Mouse (Mus musculus) forebrain, embryonic 16.5 days (tissue): Measurements from ENCODE around the gene Ccdc157. TPM values are rescaled to one million over a fixed set of nuclear protein-coding genes. Genes with fewer than 3 reads are reported as not detected.

Source experiments
- ATAC-seq: fragments of 200-750 bp; cut with Nextera tagmentation; 2 replicates; pipeline ENCODE4 v1.8.0; 2017; ENCODE audit warnings: mild to moderate bottlenecking, moderate library complexity
- H3K27ac ChIP-seq: fragments of 300-500 bp; sonication (generic); 2 replicates; pipeline ENCODE4 v1.5.1; 2014; ENCODE audit warnings: low read length, control low read depth
- H3K27me3 ChIP-seq: fragments of 300-500 bp; sonication (generic); replicated peaks from 2 replicates; pipeline ENCODE4 v1.6.1; 2014; ENCODE audit warnings: low read length; ENCODE audit not compliant: control insufficient read depth, insufficient read depth
- H3K36me3 ChIP-seq: fragments of 300-500 bp; sonication (generic); 2 replicates; pipeline ENCODE4 v1.6.1; 2014; ENCODE audit not compliant: control insufficient read depth, insufficient read depth
- H3K4me1 ChIP-seq: fragments of 300-500 bp; sonication (generic); replicated peaks from 2 replicates; pipeline ENCODE4 v1.6.1; 2014; ENCODE audit warnings: low read length; ENCODE audit not compliant: control insufficient read depth, insufficient read depth
- H3K4me2 ChIP-seq: fragments of 300-500 bp; sonication (generic); 2 replicates; pipeline ENCODE4 v1.6.1; 2014; ENCODE audit warnings: mild to moderate bottlenecking, low read length, control low read depth
- H3K4me3 ChIP-seq: fragments of 300-500 bp; sonication (generic); replicated peaks from 2 replicates; pipeline ENCODE4 v1.5.1; 2014; ENCODE audit warnings: mild to moderate bottlenecking, low read length, control low read depth
- H3K9ac ChIP-seq: fragments of 300-500 bp; sonication (generic); replicated peaks from 2 replicates; pipeline ENCODE4 v1.6.1; 2014; ENCODE audit warnings: low read depth, low read length, control low read depth
- H3K9me3 ChIP-seq: fragments of 300-500 bp; sonication (generic); 2 replicates; pipeline ENCODE4 v1.6.1; 2016; ENCODE audit warnings: low read length; ENCODE audit not compliant: control insufficient read depth
- WGBS: fragments of 180-500 bp; shearing (Covaris S2); extraction: QIAGEN DNeasy Blood & Tissue Kit; methylation state at CpG from one replicate; pipeline ENCODE4 v1.1.7; 2014; 5-methylcytosine and 5-hydroxymethylcytosine counted together
- polyA plus RNA-seq: library from polyadenylated mRNA; unstranded; fragments of >200 nt; fragmentation: Nextera tagmentation; extraction: Ambion mirVana; gene quantifications from 2 replicates; pipeline ENCODE4 v1.2.1, GENCODE M21; 2015

Ccdc157 gene
- polyA plus RNA-seq, 1 experiment from 2014 or later: 8.0 TPM

DNA sequence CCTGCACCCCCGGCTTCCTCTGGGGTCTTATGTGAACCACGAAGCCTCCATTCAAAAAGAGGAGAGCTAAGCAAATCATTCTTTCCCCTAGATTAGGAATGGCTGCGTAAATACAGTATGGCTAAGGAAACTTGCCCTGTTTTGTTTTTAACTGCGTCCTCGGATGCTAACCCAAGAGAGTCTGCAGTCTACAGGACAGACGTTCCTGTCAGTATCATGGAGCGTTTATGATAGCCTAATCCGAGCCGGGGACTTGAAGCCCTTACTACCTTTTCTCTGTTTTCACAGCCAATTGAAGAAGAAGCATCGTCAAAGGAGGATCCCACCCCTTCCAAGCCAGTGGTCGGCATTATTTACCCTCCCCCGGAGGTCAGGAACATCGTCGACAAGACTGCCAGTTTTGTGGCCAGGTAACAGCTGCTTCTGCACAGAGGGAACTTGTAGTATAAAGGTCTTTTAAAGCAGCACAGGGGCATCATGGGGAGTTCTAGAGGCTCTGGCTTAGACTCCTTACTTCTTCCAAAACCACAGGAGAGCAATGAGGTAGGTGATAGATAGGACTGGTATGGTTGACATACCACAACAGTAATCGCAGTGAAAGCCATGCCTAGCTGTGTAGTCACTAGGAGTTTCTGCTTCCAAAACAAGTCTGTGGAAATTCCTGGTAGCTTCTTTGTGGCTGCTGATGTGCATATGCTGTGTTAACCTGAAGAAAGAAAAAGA is 826 bp upstream of the Ccdc157 start:
- WGBS: 8% methylated on average over 15 of the region's 15 CpGs
- Histone ChIP-seq H3K4me1 (peaks cover 39% of the 10 kb centered on the region), H3K27me3 (no peaks in the 10 kb centered on the region), H3K36me3 (peaks cover 7% of the 10 kb centered on the region), H3K27ac (peak overlapping the region; percentile 88), H3K4me3 (peak overlapping the region; percentile 93), H3K4me2 (peak overlapping the region; percentile 86), H3K9ac (peak overlapping the region; percentile 90), H3K9me3 (no peaks in the 10 kb centered on the region)
- ATAC-seq: no peak

GRCm38 (mm10) chr11:4158676-4159075 is 1.4 kb downstream of the Ccdc157 start:
- Histone ChIP-seq H3K27ac (no peak overlapping the region), H3K9me3 (no peaks in the 10 kb centered on the region), H3K27me3 (no peaks in the 10 kb centered on the region), H3K4me3 (no peak overlapping the region), H3K36me3 (no peaks in the 10 kb centered on the region; the same call in 1 of the 2 replicates), H3K4me2 (no peak overlapping the region), H3K4me1 (peaks cover 32% of the 10 kb centered on the region), H3K9ac (no peak overlapping the region)
- ATAC-seq: no peak
- WGBS: 78% methylated on average over 3 of the region's 3 CpGs

DNA sequence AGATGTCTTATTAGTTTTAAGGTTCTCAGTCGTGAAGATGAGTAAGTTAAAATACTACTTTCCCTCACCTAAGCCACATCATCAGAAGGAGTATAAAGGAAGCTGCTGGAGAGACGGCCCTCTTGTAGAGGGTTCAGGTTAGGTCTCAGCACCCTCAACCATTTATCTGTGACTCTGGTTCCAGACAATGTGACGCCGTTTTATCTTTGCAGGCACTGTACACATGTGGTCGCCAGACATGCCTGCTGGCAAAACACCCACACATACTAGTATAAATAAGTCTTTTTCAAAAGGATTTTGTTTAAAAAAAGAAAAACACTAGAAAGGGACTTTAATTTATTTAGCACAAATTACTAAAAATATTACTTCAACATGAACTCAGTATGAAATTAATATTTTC is 4.5 kb downstream of the Ccdc157 start:
- H3K4me3 ChIP-seq: no peak overlapping the region
- H3K36me3 ChIP-seq: no peaks in the 10 kb centered on the region
- peaks cover 6% of the 10 kb centered on the region; the same call in 1 of the 2 replicates for H3K4me1 ChIP-seq
- WGBS: 83% methylated on average over 5 of the region's 5 CpGs
- H3K9me3 ChIP-seq: no peaks in the 10 kb centered on the region
- no peaks in the 10 kb centered on the region for H3K27me3 ChIP-seq
- no peak overlapping the region for H3K9ac ChIP-seq
- no peak overlapping the region for H3K4me2 ChIP-seq
- no peak overlapping the region for H3K27ac ChIP-seq
- no peak for ATAC-seq

- 93% methylated on average over 7 of the region's 7 CpGs for WGBS
- no peaks in the 10 kb centered on the region for H3K27me3 ChIP-seq
Measured at GRCm38 (mm10) chr11:4153694-4154093, 6.4 kb downstream of the Ccdc157 start.

DNA sequence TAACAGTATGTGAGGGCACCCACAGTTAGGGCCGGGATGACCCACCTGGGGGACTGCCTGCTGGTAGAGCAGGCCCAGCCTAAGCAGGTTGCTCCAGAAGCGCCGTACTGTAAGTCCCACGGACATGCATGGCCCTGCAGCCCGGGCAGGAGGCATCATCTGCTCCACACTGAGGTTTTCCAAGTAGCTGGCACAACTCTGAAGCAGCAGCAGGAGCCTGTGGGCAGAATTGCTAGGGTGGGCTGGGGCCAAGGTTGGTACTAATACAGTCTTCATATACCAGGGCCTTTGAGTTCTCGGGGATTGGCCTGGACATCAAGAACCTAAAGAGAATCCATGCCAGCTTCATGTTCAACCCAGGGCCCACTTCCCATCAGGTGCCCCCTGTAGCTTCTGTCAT is 10.2 kb downstream of the Ccdc157 start:
- no peaks in the 10 kb centered on the region for H3K4me1 ChIP-seq
- 85% methylated on average over 6 of the region's 6 CpGs for WGBS
- ATAC-seq: no peak
- H3K27ac ChIP-seq: no peak overlapping the region
- no peaks in the 10 kb centered on the region for H3K9me3 ChIP-seq
- H3K9ac ChIP-seq: no peak overlapping the region
- no peaks in the 10 kb centered on the region for H3K27me3 ChIP-seq
- no peak overlapping the region for H3K4me3 ChIP-seq
- no peaks in the 10 kb centered on the region for H3K36me3 ChIP-seq
- H3K4me2 ChIP-seq: no peak overlapping the region

More at GRCm38 (mm10) chr11:4153694-4154093, 6.4 kb downstream of the Ccdc157 start:
- Histone ChIP-seq H3K4me1 (no peaks in the 10 kb centered on the region), H3K4me3 (no peak overlapping the region), H3K9me3 (no peaks in the 10 kb centered on the region), H3K4me2 (no peak overlapping the region), H3K9ac (no peak overlapping the region), H3K36me3 (no peaks in the 10 kb centered on the region), H3K27ac (no peak overlapping the region)
- no peak for ATAC-seq

- H3K9me3 ChIP-seq: no peaks in the 10 kb centered on the region
- 81% methylated on average over 9 of the region's 9 CpGs for WGBS
- H3K36me3 ChIP-seq: no peaks in the 10 kb centered on the region
- no peak overlapping the region for H3K4me3 ChIP-seq
- H3K9ac ChIP-seq: no peak overlapping the region
- no peak for ATAC-seq
- H3K4me1 ChIP-seq: no peaks in the 10 kb centered on the region
- H3K27ac ChIP-seq: no peak overlapping the region
- H3K4me2 ChIP-seq: no peak overlapping the region
- H3K27me3 ChIP-seq: no peaks in the 10 kb centered on the region
Measured at GRCm38 (mm10) chr11:4148536-4149156, 11.4 kb downstream of the Ccdc157 start.

- no peak for ATAC-seq
- no peak overlapping the region for H3K27ac ChIP-seq
- no peaks in the 10 kb centered on the region for H3K9me3 ChIP-seq
- H3K27me3 ChIP-seq: no peaks in the 10 kb centered on the region
- no peak overlapping the region for H3K4me3 ChIP-seq
- no peaks in the 10 kb centered on the region for H3K4me1 ChIP-seq
- H3K9ac ChIP-seq: no peak overlapping the region
- WGBS: 91% methylated on average over 5 of the region's 5 CpGs
- H3K36me3 ChIP-seq: no peaks in the 10 kb centered on the region; the same call in 1 of the 2 replicates
- H3K4me2 ChIP-seq: no peak overlapping the region
Measured at GRCm38 (mm10) chr11:4148120-4148519, 12.0 kb downstream of the Ccdc157 start.

- 82% methylated on average over 10 of the region's 10 CpGs for WGBS
Measured at GRCm38 (mm10) chr11:4147098-4147497, 13.0 kb downstream of the Ccdc157 start.

GRCm38 (mm10) chr11:4146381-4146780 is 13.7 kb downstream of the Ccdc157 start:
- WGBS: 69% methylated on average over 6 of the region's 6 CpGs
- no peak overlapping the region for H3K9ac ChIP-seq
- H3K27me3 ChIP-seq: no peaks in the 10 kb centered on the region
- H3K4me1 ChIP-seq: no peaks in the 10 kb centered on the region
- ATAC-seq: no peak
- H3K27ac ChIP-seq: no peak overlapping the region
- peaks cover 5% of the 10 kb centered on the region for H3K36me3 ChIP-seq
- no peak overlapping the region for H3K4me2 ChIP-seq
- H3K4me3 ChIP-seq: no peak overlapping the region
- no peaks in the 10 kb centered on the region for H3K9me3 ChIP-seq

More at GRCm38 (mm10) chr11:4147098-4147497, 13.0 kb downstream of the Ccdc157 start:
- no peak for ATAC-seq
- H3K4me1 ChIP-seq: no peaks in the 10 kb centered on the region
- H3K36me3 ChIP-seq: peaks cover 3% of the 10 kb centered on the region
- no peak overlapping the region for H3K4me3 ChIP-seq
- no peaks in the 10 kb centered on the region for H3K27me3 ChIP-seq
- H3K4me2 ChIP-seq: no peak overlapping the region
- no peak overlapping the region for H3K27ac ChIP-seq
- H3K9ac ChIP-seq: no peak overlapping the region
- no peaks in the 10 kb centered on the region for H3K9me3 ChIP-seq
